Mouse (Mus musculus) urinary bladder, adult 18-20 months (tissue): ENCODE data around the gene Afmid.
"Not testable (repeated sequence)": the region's sequence is repeated elsewhere in the genome, so short reads cannot be mapped to it uniquely, and the experiment has no call there.

Experiments used
- DNase-seq, 2 experiments: peaks; one replicate each; pipeline ENCODE4 v3.0.0; 2022; ENCODE audit warnings: low spot score in 2 of 2, mixed read lengths in 2 of 2

Afmid gene

DNA sequence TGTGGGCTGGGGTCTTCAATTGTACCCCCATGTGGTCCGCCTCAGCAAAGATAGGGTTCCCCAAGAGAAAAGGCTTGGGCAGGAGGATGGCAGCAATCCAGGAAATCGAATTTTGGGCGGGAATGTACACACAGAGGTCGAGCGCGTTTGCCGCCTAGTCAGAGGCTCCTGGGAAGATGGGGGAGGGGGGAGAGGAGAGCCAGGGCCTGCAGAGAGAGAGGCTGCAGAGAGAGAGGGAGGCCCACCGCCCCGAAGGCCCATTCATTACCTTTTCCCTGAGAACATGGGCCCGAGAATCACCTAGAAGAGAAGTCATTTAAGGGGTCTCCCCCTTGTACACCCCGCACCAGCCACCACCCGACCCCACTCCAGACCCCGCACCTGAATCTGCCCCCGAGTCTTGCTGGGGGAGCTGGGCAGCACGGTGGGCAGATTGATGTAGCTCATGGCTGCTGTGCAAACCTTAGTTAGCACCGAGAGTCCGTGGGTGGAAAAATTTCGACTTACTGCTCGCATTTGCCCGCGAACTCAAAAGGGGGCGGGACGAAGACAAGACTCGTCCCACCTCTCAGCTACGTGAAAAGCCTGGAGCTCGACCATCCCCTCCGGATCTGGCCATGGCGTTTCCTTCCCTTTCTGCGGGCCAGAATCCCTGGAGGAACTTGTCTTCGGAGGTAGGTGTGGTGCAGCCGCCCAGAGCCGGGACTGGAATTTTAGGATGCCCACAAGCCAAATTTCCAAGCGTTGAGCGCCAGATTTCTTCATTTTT, at the start of gene Afmid, which contains the start of gene Tk1:
Gene Afmid (plus strand): TSS at position 592 of the 769 bp plus-strand sequence.
Gene Tk1 (minus strand): TSS at position 760 of the 769 bp plus-strand sequence.
- DNase-seq: peak; percentile 58 to 66

DNA sequence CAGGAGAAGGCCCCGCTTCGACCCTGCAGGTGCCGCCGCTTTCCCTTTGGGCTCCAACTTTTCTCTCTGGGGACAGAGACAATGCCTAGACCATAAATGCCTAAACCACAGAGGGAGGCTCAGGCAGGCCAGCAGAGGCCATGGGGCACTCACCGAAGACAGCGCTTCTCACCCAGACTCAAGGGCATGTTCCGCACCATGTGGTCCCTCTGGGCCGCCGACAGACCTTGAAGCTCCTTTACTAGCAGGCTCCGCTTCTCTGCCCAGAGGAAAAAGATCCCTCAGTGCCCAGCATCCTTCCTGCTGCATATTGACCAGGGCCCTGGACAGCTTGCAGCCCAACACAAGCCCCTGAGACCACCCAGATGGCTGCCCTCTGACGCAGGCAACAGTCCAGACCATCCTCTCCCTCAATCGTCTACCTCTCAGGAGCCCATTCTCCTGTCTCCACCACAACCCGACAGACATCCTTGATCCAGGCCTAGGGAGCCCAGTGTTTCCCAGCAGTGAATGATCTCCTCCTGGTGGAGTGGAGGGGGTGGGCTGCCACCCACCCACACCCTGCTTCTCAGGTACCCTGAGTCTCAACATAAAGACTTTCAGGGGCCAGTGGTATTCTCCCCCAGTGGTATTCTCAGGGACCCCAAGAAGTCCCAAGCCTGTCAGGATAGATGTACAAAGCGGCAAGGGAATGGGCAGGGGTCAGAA, 49.5 kb upstream of the Afmid start:
- DNase-seq: no peak

DNA sequence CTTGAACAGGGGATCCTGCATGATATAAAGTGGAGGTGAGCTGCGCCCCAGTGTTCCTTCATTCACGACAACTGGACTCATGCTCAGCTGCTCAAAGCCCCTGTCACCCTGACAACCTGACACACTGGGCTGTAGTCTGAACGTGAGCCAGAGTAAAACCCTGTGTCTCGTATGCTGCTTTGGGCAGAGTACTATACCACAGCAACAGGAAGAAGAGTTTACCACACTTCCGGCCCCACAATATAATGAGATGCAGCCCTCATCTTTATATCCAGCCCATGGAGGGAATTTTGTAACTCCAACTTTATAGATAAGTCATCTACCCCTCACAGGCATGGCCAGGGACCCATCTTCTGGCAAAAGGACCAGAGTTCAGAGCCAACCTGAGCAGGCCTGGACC, 48.6 kb upstream of the Afmid start:
- no peak for DNase-seq

DNA sequence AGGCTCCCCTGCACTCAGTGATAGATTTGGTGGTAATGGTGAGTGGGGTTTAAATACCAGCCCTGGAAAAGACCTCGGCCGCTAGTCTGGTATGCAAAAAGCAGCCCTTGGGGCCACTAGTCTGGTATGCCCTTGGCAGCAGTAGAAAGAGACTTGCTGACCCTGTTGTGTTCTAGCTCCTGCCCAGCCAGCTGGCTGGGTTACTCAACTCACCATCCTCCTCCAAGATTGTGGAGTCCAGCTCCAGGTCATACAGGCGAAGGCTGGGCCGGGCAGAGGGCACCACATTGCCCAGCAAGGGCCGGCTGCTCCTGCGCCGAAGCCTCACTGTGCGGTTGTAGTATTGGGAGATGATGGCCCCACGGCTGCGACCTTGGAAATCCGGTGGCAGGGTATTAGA, 47.7 kb upstream of the Afmid start:
- no peak for DNase-seq

DNA sequence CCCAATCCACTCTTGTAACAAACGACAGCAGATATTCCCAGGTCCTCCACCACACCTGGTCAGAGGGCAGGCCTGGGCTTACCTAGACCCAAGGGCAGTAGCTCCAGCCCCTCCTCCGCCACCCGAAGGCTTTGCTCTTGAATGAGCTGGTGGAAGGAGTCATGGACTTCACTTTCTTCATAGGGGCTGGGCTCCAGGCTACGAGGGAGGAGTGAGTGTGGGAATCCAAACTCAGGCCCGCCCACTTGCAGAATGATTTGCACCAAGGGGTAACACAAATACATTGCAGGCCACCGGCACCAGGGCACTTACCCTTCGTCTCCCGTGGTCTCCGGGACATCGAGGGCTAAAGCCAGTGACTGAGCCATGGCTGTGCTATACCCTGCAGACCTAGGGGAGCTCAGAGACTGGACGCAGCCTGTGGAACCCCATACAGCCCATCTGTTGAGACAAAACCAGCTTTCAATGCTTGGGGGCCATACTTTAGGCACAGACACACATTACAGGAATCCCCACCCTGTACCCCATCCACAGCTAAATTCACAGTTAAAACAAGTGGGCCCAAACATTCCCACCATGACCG, 46.8 kb upstream of the Afmid start:
- DNase-seq: peak in 1 of 2 experiments; percentile 29

DNA sequence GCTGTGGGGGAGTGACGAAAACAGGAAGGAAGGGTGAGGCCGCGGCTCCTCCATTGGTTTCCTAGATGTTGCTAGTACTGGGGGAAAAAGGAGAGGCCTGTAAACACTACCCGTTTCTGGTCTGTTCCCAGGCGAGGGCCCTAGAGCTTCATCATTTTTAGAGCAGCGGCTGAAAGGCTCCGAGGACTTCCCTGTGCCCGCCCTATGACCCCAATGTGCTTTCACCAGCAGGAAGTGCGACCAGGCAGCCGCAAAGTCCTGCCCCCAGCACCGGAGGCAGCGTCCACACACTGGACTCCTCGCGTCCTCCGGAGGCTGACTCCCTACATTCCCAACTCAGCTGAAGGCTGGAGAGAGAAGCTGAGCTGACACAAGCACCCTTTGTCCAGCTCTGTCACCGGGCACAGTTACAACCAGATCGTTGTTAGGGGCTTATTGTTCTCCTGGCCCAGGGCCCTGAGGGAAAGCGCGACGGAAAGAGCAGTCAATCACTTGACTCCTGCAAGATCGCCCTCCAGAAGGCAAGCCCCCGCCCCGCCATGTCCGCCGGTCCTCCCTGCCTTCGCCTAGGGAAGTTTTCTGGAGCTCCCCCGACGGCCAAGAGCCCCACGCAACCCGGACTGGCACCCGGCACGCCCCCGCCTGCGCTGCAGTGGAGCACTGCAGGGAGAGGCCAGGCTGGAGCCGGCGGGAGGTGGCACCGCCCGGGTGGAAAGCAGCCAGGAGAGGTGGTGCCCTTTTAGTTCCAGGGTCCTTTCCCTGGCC, 46.1 kb upstream of the Afmid start:
- DNase-seq: peak; percentile 63 to 65

DNA sequence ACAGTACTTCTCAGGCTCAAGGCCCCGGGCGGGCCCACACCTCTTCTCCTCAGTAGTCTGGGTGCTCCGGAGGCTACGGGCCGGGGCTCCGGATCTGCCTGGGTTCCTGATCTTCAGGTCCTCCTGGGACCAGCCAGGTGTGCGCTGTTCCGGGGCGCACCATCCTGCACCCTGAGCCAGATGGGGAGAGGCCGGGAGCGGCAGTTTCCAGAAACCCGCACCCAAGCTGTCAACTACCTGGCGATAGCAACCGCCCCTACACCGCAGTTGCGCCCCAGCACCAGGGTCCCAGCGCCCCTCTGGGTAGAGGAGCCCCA, 45.6 kb upstream of the Afmid start:
- DNase-seq: peak in 1 of 2 experiments; percentile 76

DNA sequence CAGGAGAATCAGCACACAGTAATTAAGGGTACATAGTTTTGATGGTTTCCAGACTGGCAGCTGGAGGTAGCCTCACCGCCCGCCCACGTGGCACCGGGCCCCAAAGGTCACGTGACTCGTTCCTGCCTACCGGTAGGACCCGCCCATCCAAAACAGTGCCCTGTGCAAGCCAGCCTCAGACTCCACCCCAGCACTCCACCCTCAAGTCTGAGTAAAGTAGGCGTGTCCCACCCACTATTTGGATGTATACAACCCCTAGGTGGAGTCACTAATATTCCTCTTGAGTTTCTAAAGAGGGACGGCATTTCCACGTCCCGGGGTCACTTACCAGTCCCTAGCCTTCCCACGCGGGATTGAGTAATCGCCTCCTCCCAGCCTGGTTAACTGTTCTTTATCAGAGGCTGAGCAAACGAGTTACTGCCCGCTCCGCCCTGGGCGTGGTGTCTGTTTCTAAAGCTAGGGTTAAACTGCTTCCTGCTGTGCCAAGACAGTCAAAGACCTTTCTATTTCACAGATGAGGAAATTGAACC, 45.1 kb upstream of the Afmid start:
- peak; percentile 81 to 90 for DNase-seq

DNA sequence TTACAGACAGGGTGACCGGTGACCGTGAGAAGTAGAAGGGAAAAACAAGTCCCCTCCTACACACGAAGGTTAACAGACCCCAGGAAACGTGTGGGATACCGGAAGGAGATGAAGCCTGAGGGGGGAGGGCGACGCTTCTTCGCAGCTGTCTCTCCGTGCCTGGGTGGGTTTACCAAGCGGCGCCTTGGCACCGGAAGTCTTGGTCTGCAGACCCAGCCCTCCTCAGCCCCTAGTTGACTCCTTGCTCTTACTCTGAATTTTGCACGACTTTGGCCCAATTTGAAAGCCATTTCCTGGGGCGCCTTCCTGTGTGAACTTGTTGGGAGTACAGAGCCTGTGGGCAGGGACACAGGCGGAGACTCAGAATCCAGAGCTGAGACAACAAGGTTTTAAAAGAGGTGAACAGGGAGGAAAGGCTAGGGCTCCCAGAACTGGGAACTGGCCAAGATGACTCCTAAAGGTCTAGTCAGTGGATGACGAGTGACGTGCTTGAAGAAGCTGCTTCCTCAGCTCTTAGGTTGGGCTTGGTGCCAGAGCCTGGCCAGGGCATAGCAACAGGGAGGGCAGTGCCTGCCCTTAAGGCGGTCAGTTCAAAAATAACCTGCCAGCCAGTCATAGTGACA, 44.4 kb upstream of the Afmid start:
- DNase-seq: peak; percentile 57 to 64

DNA sequence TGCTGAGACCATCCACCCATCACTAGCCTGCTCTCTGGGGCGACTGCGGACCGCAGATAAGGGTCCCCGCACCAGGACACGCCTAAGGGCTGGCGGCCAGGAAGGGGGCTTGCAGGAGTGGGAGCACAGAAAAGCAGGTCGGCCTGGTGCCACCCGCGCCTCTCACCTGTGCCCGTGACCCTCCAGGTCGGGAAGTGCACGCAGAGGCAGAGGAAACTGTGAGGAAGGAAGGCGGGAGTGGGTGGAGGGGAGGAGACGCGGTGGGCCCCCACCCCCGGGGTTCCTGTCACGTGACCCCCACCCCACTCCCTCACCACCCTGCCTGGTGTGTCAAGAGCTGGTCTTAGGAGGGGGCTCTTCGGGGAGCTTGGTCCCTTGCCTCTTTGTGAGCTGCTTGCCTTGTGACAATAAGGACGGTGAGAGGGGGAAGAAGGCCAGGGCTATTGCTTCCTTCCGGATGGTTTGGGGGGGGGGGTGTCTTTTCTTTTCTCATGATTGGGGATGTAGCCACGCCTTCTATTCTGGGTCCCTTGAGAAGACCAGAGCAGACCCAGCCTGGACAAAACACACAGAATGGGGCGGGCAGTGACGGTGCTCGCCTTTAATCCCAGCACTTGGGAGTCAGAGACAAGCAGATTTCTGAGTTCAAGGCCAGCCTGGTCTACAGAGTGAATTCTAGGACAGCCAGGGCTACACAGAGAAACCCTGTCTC, 43.6 kb upstream of the Afmid start, which contains the start of the genes Tmc8 and Tmc6:
Gene Tmc8 (plus strand): TSS at position 84 of the 712 bp plus-strand sequence.
Gene Tmc6 (minus strand): TSS at position 206 of the 712 bp plus-strand sequence.
- DNase-seq: no peak

DNA sequence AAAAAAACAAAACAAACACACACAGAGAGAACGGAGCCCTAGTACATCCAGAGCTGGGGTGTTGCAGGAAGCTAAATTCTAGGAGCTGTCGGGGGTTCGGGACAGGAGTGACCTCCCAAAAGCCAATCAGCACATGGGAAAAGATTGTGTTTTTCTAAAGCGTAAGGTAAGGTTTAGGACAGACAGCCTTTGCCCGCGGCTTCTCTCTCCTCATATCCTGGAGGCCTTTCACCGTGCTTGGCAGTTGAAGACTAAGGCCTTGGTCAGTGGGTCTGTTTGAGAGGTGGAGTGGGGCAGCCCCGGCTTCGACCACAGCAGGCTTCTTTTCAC, 43.1 kb upstream of the Afmid start:
- no peak for DNase-seq

DNA sequence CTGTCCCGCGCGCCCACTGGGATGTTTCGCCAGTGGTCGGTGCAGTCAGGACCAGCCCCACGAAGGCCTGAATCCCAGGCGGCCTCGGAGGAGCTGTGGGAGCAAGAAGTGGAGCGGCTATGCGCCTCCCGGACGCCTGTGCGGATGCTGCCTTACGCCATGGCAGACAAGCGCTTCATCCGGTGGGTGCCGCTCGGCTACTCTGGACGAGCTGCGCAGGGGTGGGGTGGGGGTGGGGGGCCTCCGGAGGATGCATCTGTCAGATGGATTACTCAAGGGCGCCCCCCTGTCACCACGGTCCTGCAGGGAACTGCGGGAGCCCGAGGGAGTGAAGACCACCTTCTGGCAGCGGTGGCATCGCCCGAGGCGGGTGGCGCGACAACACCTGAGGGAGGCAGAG, 42.6 kb upstream of the Afmid start:
- DNase-seq: peak in 1 of 2 experiments; percentile 31

DNA sequence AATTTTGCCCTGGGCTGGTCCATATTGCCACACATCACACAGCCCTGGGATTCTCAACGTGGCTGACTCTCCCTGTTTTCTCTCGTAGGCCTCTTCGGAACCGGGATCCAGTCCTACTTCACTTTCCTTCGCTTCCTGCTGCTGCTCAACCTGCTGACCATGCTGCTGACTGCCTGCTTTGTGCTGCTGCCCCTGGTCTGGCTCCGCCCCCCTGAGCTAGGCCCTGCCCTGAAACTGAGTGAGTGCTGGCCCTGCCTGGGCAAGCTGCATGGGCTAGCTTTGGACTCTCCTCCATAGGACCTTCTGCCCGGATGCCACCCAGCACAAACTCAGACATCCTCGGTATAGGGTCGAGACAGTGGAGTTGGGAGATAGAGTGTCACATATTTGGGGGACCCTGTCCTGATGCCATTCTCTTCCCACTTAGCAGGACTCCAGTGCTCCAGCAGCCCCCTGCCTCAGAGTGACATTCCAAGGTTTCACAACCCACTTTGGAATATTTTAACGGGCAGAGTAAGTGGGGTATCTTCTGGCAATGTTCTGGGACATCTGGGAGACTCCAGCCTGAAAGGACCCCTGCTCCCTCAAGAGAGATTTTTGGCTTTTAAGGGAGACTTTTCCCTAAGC, 41.9 kb upstream of the Afmid start:
- DNase-seq: peak in 1 of 2 experiments; percentile 34

DNA sequence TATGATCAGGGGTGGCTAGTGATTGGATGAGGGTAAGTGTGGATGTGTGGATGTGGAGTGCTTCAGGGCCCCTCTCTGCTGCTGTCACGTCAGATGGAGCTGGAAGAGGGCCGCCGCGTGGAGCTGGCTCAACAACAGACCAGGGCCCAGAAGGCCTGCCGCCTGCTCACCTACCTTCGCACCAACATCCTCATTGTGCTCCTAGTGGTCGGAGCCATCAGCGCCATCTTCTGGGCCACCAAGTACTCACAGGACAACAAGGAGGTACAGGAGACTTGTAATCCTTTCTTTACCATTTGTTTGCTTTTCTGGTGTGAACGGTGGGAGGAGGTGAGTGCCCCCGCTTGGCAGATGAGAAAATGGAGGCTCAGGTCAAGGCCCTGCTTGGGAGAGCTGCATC, 39.4 kb upstream of the Afmid start:
- DNase-seq: peak in 1 of 2 experiments; percentile 55

DNA sequence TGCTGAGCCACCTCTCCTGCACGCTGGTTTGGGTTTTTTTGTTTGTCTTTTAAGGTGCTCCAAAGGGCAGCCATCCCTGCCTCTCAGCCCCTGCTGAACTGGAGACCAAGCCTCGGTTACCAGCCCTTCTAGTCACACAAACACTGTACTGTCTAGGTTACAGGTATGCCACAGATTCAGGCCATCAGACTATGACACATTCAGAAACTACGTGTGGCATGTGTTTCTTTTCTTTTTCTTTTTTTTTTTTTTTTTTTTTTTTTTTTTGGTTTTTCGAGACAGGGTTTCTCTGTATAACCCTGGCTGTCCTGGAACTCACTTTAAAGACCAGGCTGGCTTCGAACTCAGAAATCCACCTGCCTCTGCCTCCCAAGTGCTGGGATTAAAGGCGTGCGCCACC, 37.2 kb upstream of the Afmid start:
- not testable (repeated sequence) for DNase-seq

DNA sequence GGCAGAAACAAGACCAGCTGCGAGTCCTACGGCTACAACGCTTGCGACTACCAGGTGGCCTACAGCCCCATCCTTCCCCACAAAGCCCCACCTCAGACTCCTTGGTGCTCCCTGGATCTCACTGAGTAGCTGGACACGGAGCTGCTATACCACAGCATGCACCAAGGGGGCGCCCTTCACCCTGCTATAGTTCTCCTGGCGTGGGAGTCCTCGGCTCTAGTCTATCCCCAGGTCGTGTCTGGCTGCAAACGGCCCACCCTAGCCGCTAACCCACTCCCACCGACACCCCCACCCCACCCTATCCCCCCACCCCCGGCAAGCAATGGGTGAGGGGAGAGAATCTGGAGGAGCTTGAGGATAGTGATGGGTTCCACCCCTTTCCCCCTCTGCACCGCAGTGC, 35.4 kb upstream of the Afmid start:
- DNase-seq: peak; percentile 60 to 73

DNA sequence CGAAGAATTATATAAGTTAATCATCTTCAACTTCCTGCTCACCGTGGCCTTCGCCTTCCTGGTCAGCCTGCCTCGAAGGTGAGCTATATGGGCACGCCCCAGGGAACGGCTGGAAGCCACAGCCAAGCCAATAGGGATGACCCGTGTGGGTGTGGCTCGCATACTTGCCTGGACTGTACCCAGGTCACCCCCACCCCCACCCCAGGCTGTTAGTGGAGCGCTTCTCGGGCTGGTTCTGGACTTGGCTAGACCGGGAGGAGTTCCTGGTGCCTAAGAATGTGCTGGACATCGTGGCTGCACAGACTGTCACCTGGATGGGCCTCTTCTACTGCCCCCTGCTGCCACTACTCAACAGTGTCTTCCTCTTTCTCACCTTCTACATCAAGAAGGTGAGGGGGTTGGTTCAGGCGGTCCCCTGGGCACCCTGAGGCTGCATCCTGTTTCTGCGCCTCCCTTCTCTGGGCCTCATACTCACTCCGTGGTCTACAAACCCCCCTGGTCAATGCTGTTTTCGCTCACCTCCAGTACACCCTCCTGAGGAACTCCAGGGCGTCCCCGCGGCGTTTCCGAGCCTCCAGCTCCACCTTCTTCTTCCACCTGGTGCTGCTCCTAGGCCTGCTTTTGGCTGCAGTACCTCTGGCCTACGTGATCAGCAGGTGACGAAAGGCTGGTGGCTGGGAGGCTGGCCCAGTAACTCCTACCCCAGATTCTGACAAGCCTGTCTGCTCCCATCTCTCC, 34.9 kb upstream of the Afmid start:
- peak; percentile 55 to 70 for DNase-seq

DNA sequence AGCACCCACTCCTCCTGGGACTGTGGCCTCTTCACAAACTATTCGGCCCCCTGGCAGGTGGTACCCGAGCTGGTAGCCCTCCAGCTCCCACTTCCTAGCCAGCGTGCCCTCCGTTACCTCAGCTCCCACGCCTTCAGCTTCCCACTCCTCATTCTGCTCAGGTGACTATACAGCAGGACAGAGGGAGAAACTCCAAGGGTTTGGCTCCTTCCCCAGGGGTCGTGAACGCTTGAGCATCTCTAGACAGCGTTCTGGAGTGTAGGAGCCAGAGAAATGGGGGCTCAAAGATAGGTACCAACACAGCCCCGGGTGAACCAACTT, 34.3 kb upstream of the Afmid start:
- no peak for DNase-seq

DNA sequence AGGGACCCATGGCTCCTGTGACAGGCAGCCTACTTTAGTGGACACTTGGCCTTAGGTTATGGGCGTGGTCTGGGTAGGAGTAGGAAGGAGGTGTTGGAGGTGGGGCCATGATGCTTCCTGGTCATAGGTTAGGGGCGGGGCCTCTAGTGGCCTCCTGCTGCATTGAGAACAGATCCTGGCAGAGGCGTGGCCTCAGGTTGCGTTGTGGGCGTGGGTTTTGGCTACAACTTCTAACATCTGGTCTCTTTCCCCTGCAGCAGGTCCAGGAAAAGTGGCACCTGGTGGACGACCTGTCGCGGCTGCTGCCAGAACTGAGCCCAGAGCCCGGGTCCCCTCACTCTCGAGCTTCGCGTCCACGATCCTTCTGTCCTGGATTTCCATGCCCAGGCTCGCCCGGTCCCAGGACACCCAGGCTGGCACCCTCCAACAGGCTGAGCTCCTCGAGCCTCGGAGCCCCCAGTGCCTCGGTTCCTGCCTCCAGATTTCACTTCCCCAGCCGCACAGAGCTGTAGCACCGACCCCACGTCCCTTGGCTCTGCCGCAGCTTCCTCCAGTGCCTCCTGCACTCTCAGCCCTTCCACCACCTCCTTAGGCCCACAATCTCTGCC, 33.3 kb upstream of the Afmid start:
- peak; percentile 62 to 80 for DNase-seq
